ENCODE assay signal across 15 mouse cellular contexts in the genomic region with DNA sequence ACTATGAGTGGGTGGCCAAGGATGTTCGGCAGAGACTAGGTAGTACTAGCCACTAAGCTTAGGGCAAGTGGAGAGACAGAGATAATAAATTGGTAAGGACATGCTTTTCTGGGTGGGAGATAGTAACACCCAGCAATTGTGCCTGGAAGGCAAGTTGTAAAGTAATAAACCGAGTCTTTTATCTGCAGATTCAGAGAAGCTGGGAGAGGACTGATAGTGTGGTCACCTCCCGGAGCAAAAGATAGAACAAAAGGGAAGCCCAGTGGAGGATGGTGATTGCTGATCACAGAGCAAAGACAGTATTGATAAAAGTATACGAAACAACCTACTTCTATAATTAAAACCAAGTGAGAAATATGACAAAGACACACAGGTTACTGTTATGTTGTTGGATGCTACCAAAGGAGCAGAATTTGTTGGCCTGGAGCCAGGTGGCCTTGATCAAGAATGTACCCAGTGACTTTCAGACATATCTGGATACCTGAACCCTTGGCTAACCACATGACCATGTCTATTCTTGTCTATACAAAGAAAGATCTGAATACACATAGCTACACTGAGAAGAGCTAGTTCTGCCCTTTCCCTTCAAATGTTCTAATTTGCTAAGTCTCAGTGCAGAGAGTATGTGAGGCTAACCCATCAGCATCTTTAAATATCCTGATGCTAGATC.
"Had no signal": no experiment of that assay in that cellular context is flagged by ENCODE, and none has a peak within 500 bp of the region (broad histone marks: within the 10 kb centered on the region; RNA-seq: fewer than 3 reads in every experiment).

No protein-coding gene starts in this region.

- DNase-seq: gastrocnemius, adult 2 months; gastrocnemius, postnatal 10 days; gastrocnemius, postnatal 25 days; heart, adult 18-20 months; heart, postnatal 10 days; heart, postnatal 4 days; kidney, adult 11 months; kidney, adult 2 months; kidney, adult 9 months; kidney, postnatal 14 days; kidney, postnatal 36 days; layer of hippocampus, adult 9-11 months; layer of hippocampus, postnatal 36 days; liver; liver, embryonic 13.5 days had no signal
